Mouse (Mus musculus) CH12.LX (cell line): Measurements from ENCODE around the gene Akr1c13. TPM values are rescaled to one million over a fixed set of nuclear protein-coding genes. Genes with fewer than 3 reads are reported as not detected.

Experiments used
- DNase-seq: peaks from one replicate; pipeline ENCODE4 v3.0.0-alpha.2; 2013; ENCODE audit errors: extremely low read depth
- H3K27ac ChIP-seq: 2 replicates; pipeline ENCODE4 v1.5.1; 2012; ENCODE audit warnings: low read depth, mild to moderate bottlenecking, control low read depth, moderate library complexity; ENCODE audit not compliant: insufficient read depth
- H3K27me3 ChIP-seq: replicated peaks from 2 replicates; pipeline ENCODE3; 2012; ENCODE audit warnings: inconsistent platforms
- H3K36me3 ChIP-seq, 2 experiments: replicated peaks in 1 of 2; 2 replicates each; pipeline versions ENCODE3 to v1.6.1; 2012; ENCODE audit warnings: inconsistent platforms in 1 of 2, low read length in 1 of 2, mild to moderate bottlenecking in 1 of 2, mixed read lengths in 1 of 2, moderate library complexity in 1 of 2; ENCODE audit not compliant: control insufficient read depth in 1 of 2, insufficient read depth in 1 of 2
- H3K4me1 ChIP-seq, 2 experiments: 2 replicates each; pipeline ENCODE4 v1.6.1; 2012; ENCODE audit warnings: inconsistent platforms in 1 of 2, moderate library complexity in 1 of 2; ENCODE audit not compliant: insufficient read depth in 2 of 2, control insufficient read depth in 1 of 2
- H3K4me2 ChIP-seq: 2 replicates; pipeline ENCODE4 v1.6.1; 2012; ENCODE audit warnings: low read depth, mild to moderate bottlenecking, control low read depth; ENCODE audit not compliant: poor library complexity, insufficient read depth, severe bottlenecking
- H3K4me3 ChIP-seq, 3 experiments: fragments of 150-350 bp in 1 of 3; sonication (generic) in 1 of 3; replicated peaks in 1 of 3; 2 replicates each; pipeline versions ENCODE3 to v1.5.1; 2011 to 2012; ENCODE audit warnings: low read depth in 2 of 3, low read length in 2 of 3, mild to moderate bottlenecking in 2 of 3, moderate library complexity in 2 of 3, control low read depth in 1 of 3, improper control_type of control experiment in 1 of 3, inconsistent platforms in 1 of 3, mixed read lengths in 1 of 3; ENCODE audit not compliant: poor library complexity in 1 of 3
- H3K79me2 ChIP-seq: replicated peaks from 2 replicates; pipeline ENCODE4 v1.6.1; 2012; ENCODE audit warnings: mild to moderate bottlenecking, moderate library complexity; ENCODE audit not compliant: control insufficient read depth, poor library complexity, insufficient read depth, severe bottlenecking; ENCODE audit errors: extremely low read depth
- H3K9ac ChIP-seq: 2 replicates; pipeline ENCODE4 v1.6.1; 2012; ENCODE audit warnings: low read depth, mild to moderate bottlenecking, control low read depth, moderate library complexity; ENCODE audit not compliant: insufficient read depth
- H3K9me3 ChIP-seq: replicated peaks from 2 replicates; pipeline ENCODE3; 2012; ENCODE audit warnings: low read length, inconsistent platforms, mixed read lengths
- BHLHE40 ChIP-seq: IDR thresholded peaks from 2 replicates; pipeline ENCODE4 v1.6.1; 2011; ENCODE audit warnings: mild to moderate bottlenecking, low read depth, low read length, improper control_type of control experiment
- E2F4 ChIP-seq: IDR thresholded peaks from 2 replicates; pipeline ENCODE4 v1.6.1; 2011; ENCODE audit warnings: low read depth, low read length, improper control_type of control experiment; ENCODE audit not compliant: insufficient replicate concordance
- EP300 ChIP-seq: IDR thresholded peaks from 2 replicates; pipeline ENCODE4 v1.6.1; 2011; ENCODE audit warnings: low read length, improper control_type of control experiment
- ETS1 ChIP-seq: conservative IDR thresholded peaks from 2 replicates; pipeline ENCODE4 v1.6.1; 2012; ENCODE audit warnings: low read depth, mild to moderate bottlenecking, inconsistent platforms, low read length, improper control_type of control experiment, moderate library complexity
- GABPA ChIP-seq: IDR thresholded peaks from 2 replicates; pipeline ENCODE4 v1.6.1; 2012; ENCODE audit warnings: low read depth, low read length, improper control_type of control experiment, inconsistent platforms; ENCODE audit not compliant: insufficient replicate concordance
- JUND ChIP-seq: conservative IDR thresholded peaks from 2 replicates; pipeline ENCODE4 v1.6.1; 2011; ENCODE audit warnings: low read depth, low read length, improper control_type of control experiment
- MAFK ChIP-seq: IDR thresholded peaks from 2 replicates; pipeline ENCODE4 v1.6.1; 2011; ENCODE audit warnings: low read length, improper control_type of control experiment; ENCODE audit not compliant: insufficient replicate concordance
- MAX ChIP-seq: IDR thresholded peaks from 2 replicates; pipeline ENCODE4 v1.6.1; 2011; ENCODE audit warnings: low read length, improper control_type of control experiment
- MAZ ChIP-seq: IDR thresholded peaks from 2 replicates; pipeline ENCODE4 v1.6.1; 2012; ENCODE audit warnings: low read depth, mild to moderate bottlenecking, inconsistent platforms, low read length, improper control_type of control experiment, moderate library complexity
- MXI1 ChIP-seq: IDR thresholded peaks from 2 replicates; pipeline ENCODE4 v1.6.1; 2011; ENCODE audit warnings: mild to moderate bottlenecking, low read depth, low read length, improper control_type of control experiment
- NELFE ChIP-seq: IDR thresholded peaks from 2 replicates; pipeline ENCODE4 v1.6.1; 2011; ENCODE audit warnings: low read depth, low read length, improper control_type of control experiment
- PAX5 ChIP-seq: IDR thresholded peaks from 2 replicates; pipeline ENCODE4 v1.6.1; 2012; ENCODE audit warnings: low read length, inconsistent platforms, mixed read lengths
- POLR2A ChIP-seq: IDR thresholded peaks from 2 replicates; pipeline ENCODE4 v1.6.1; 2011; ENCODE audit warnings: low read depth, mild to moderate bottlenecking, improper control_type of control experiment, low read length
- RCOR1 ChIP-seq: conservative IDR thresholded peaks from 2 replicates; pipeline ENCODE4 v1.6.1; 2012; ENCODE audit warnings: low read depth, mild to moderate bottlenecking, inconsistent platforms, low read length, improper control_type of control experiment
- SMC3 ChIP-seq: IDR thresholded peaks from 2 replicates; pipeline ENCODE4 v1.6.1; 2011; ENCODE audit warnings: low read depth, low read length, improper control_type of control experiment
- TCF12 ChIP-seq: IDR thresholded peaks from 2 replicates; pipeline ENCODE4 v1.6.1; 2014; ENCODE audit warnings: low read depth, mild to moderate bottlenecking, inconsistent platforms, low read length, improper control_type of control experiment
- USF1 ChIP-seq: IDR thresholded peaks from 2 replicates; pipeline ENCODE4 v1.6.1; 2014; ENCODE audit warnings: low read depth, mild to moderate bottlenecking, inconsistent platforms, low read length, improper control_type of control experiment
- ZC3H11A ChIP-seq: IDR thresholded peaks from 2 replicates; pipeline ENCODE4 v1.6.1; 2012; ENCODE audit warnings: low read depth, mild to moderate bottlenecking, inconsistent platforms, low read length, improper control_type of control experiment
- ZKSCAN1 ChIP-seq: IDR thresholded peaks from 2 replicates; pipeline ENCODE4 v1.6.1; 2012; ENCODE audit warnings: low read depth, inconsistent platforms, low read length, improper control_type of control experiment, borderline replicate concordance
- ZMIZ1 ChIP-seq: IDR thresholded peaks from 2 replicates; pipeline ENCODE4 v1.6.1; 2012; ENCODE audit warnings: low read depth, mild to moderate bottlenecking, inconsistent platforms, low read length, improper control_type of control experiment
- ZNF384 ChIP-seq: IDR thresholded peaks from 2 replicates; pipeline ENCODE4 v1.6.1; 2012; ENCODE audit warnings: low read depth, low read length, improper control_type of control experiment, inconsistent platforms
- dilution Hi-C: fragments of 300-500 bp; cut with MboI; formaldehyde crosslinking; loops from 2 replicates; pipeline ENCODE4 v1.14.3; 2020; ENCODE audit warnings: low sequenced_read_pairs; ENCODE audit not compliant: extremely low pct_unique_long_range_greater_than_20kb, extremely low pct_ligation_motif_present
- in situ Hi-C: fragments of 300-500 bp; cut with MboI; formaldehyde crosslinking; loops from 3 replicates; pipeline ENCODE4 v1.14.3; 2019; ENCODE audit warnings: low sequenced_read_pairs, low pct_ligation_motif_present, low pct_unique_long_range_greater_than_20kb, mixed read lengths
- polyA plus RNA-seq: library from polyadenylated mRNA; unstranded; fragments of >175 nt; gene quantifications from 2 replicates; pipeline ENCODE4 v1.2.1, GENCODE M21; 2012; ENCODE audit warnings: low read depth; ENCODE audit not compliant: insufficient read length
- total RNA-seq, 2 experiments: library from RNA; depleted of rRNA; stranded (reverse); fragments of 300-350 nt in 1 of 2; fragments of >200 nt in 1 of 2; gene quantifications; 2 replicates each; pipeline ENCODE4 v1.2.3; 2012 to 2014

Akr1c13 gene
- total and polyA plus RNA-seq, 3 experiments: 36.5 to 76.3 (median 39.1) TPM

- no peaks in the 10 kb centered on the region for H3K4me1 ChIP-seq
- no peak overlapping the region for H3K9ac ChIP-seq
- no peak overlapping the region for H3K4me3 ChIP-seq
- H3K9me3 ChIP-seq: no peaks in the 10 kb centered on the region
- no peak for DNase-seq
- H3K27ac ChIP-seq: no peak overlapping the region
- in situ Hi-C loops: no loop called here
- no peaks in the 10 kb centered on the region for H3K36me3 ChIP-seq
- TF ChIP-seq BHLHE40 (no peak), GABPA (no peak), ZKSCAN1 (no peak), ZC3H11A (no peak), E2F4 (no peak), MAX (no peak), NELFE (no peak), ETS1 (no peak), ZNF384 (no peak), ZMIZ1 (no peak), MAFK (no peak), MXI1 (no peak), RCOR1 (no peak), EP300 (no peak), SMC3 (no peak), MAZ (no peak), TCF12 (no peak), PAX5 (no peak), JUND (no peak), USF1 (no peak)
- TF ChIP-seq, all 38 proteins: peak for 0
- dilution Hi-C loops: no loop called here
- Histone ChIP-seq H3K27me3 (no peaks in the 10 kb centered on the region), H3K4me2 (no peak overlapping the region), H3K79me2 (no peaks in the 10 kb centered on the region)
These were observed 42.7 kb downstream of the Akr1c13 start for GRCm38 (mm10) chr13:4233536-4234172.

- no peak for TF ChIP-seq POLR2A
- peak; percentile 61 for TF ChIP-seq MAX
- Histone ChIP-seq H3K4me2 (peak overlapping the region; percentile 69), H3K4me1 (no peaks in the 10 kb centered on the region), H3K9ac (no peak overlapping the region), H3K27ac (no peak overlapping the region), H3K9me3 (no peaks in the 10 kb centered on the region), H3K27me3 (no peaks in the 10 kb centered on the region), H3K79me2 (no peaks in the 10 kb centered on the region), H3K36me3 (no peaks in the 10 kb centered on the region), H3K4me3 (no peak overlapping the region)
- no peak for DNase-seq
- in situ Hi-C loops (no loop called here), dilution Hi-C loops (no loop called here)
These were observed 54.1 kb downstream of the Akr1c13 start for GRCm38 (mm10) chr13:4244861-4245559.
